Mouse (Mus musculus) neural tube, embryonic 12.5 days (tissue): ENCODE data around the gene Fyn. TPM values are rescaled to one million over a fixed set of nuclear protein-coding genes. Genes with fewer than 3 reads are reported as not detected.

ENCODE experiments used
- ATAC-seq: fragments of 200-750 bp; cut with Nextera tagmentation; 2 replicates; pipeline ENCODE4 v1.8.0; 2017; ENCODE audit warnings: low read depth, mild to moderate bottlenecking, moderate TSS enrichment, moderate library complexity; ENCODE audit not compliant: low FRiP score
- H3K27ac ChIP-seq: fragments of 300-500 bp; sonication (generic); 2 replicates; pipeline ENCODE4 v1.5.1; 2016
- H3K27me3 ChIP-seq: fragments of 300-500 bp; sonication (generic); replicated peaks from 2 replicates; pipeline ENCODE4 v1.6.1; 2016; ENCODE audit warnings: mild to moderate bottlenecking
- H3K36me3 ChIP-seq: fragments of 300-500 bp; sonication (generic); 2 replicates; pipeline ENCODE4 v1.6.1; 2016; ENCODE audit warnings: mild to moderate bottlenecking
- H3K4me1 ChIP-seq: fragments of 300-500 bp; sonication (generic); 2 replicates; pipeline ENCODE4 v1.6.1; 2016
- H3K4me2 ChIP-seq: fragments of 300-500 bp; sonication (generic); replicated peaks from 2 replicates; pipeline ENCODE4 v1.6.1; 2016; ENCODE audit warnings: mild to moderate bottlenecking
- H3K4me3 ChIP-seq: fragments of 300-500 bp; sonication (generic); 2 replicates; pipeline ENCODE4 v1.5.1; 2016
- H3K9ac ChIP-seq: fragments of 300-500 bp; sonication (generic); 2 replicates; pipeline ENCODE4 v1.6.1; 2016; ENCODE audit warnings: mild to moderate bottlenecking
- H3K9me3 ChIP-seq: fragments of 300-500 bp; sonication (generic); 2 replicates; pipeline ENCODE4 v1.6.1; 2016; ENCODE audit warnings: mild to moderate bottlenecking
- WGBS: fragments of 180-500 bp; shearing (Covaris S2); methylation state at CpG from one replicate; pipeline ENCODE4 v1.1.7; 2016; 5-methylcytosine and 5-hydroxymethylcytosine counted together
- polyA plus RNA-seq: library from polyadenylated mRNA; unstranded; fragments of >200 nt; fragmentation: Nextera tagmentation; extraction: Ambion mirVana; gene quantifications from 2 replicates; pipeline ENCODE4 v1.2.1, GENCODE M21; 2016

The Fyn gene
- polyA plus RNA-seq, 1 experiment from 2014 or later: 79.8 TPM

GRCm38 (mm10) chr10:39541451-39541874 is 172.8 kb downstream of the Fyn start:
- H3K4me1 ChIP-seq: peaks cover 57% of the 10 kb centered on the region
- ATAC-seq: peak; percentile 85

GRCm38 (mm10) chr10:39541951-39542521 is 173.4 kb downstream of the Fyn start:
- no peaks in the 10 kb centered on the region for H3K9me3 ChIP-seq
- peak overlapping the region; percentile 99 for H3K27ac ChIP-seq
- H3K4me3 ChIP-seq: no peak overlapping the region
- peaks cover 59% of the 10 kb centered on the region for H3K4me1 ChIP-seq
- peak overlapping the region; percentile 16; the same call in 1 of the 2 replicates for H3K4me2 ChIP-seq
- peak; percentile 39 for ATAC-seq
- H3K27me3 ChIP-seq: no peaks in the 10 kb centered on the region
- WGBS: 17% methylated on average over 7 of the region's 7 CpGs
- H3K36me3 ChIP-seq: peaks cover 28% of the 10 kb centered on the region
- H3K9ac ChIP-seq: peak overlapping the region; percentile 56; the same call in 1 of the 2 replicates

More at GRCm38 (mm10) chr10:39541451-39541874, 172.8 kb downstream of the Fyn start:
- Histone ChIP-seq H3K36me3 (peaks cover 30% of the 10 kb centered on the region), H3K4me3 (no peak overlapping the region), H3K9me3 (no peaks in the 10 kb centered on the region), H3K27me3 (no peaks in the 10 kb centered on the region), H3K4me2 (peak overlapping the region; percentile 16; the same call in 1 of the 2 replicates), H3K9ac (peak overlapping the region; percentile 56; the same call in 1 of the 2 replicates), H3K27ac (peak overlapping the region; percentile 99)
- 17% methylated on average over 6 of the region's 6 CpGs for WGBS

GRCm38 (mm10) chr10:39542535-39543257 is 174.0 kb downstream of the Fyn start:
- H3K4me3 ChIP-seq: no peak overlapping the region
- peak overlapping the region; percentile 99 for H3K27ac ChIP-seq
- peaks cover 59% of the 10 kb centered on the region for H3K4me1 ChIP-seq
- H3K27me3 ChIP-seq: no peaks in the 10 kb centered on the region
- H3K9me3 ChIP-seq: no peaks in the 10 kb centered on the region
- WGBS: 75% methylated on average over 15 of the region's 15 CpGs
- peaks cover 24% of the 10 kb centered on the region; the same call in 1 of the 2 replicates for H3K36me3 ChIP-seq
- H3K9ac ChIP-seq: peak overlapping the region; percentile 56; the same call in 1 of the 2 replicates
- H3K4me2 ChIP-seq: no peak overlapping the region
- no peak for ATAC-seq

- H3K27me3 ChIP-seq: no peaks in the 10 kb centered on the region
- H3K9me3 ChIP-seq: no peaks in the 10 kb centered on the region
- 93% methylated on average over 5 of the region's 5 CpGs for WGBS
- no peak for ATAC-seq
- H3K36me3 ChIP-seq: 0 out of 2 replicates have a peak, but pooled peaks cover 22% of the 10 kb centered on the region
- H3K4me2 ChIP-seq: no peak overlapping the region
- no peak overlapping the region for H3K9ac ChIP-seq
- H3K27ac ChIP-seq: no peak overlapping the region
- peaks cover 59% of the 10 kb centered on the region for H3K4me1 ChIP-seq
- no peak overlapping the region for H3K4me3 ChIP-seq
These were observed 174.7 kb downstream of the Fyn start for GRCm38 (mm10) chr10:39543258-39543770.

GRCm38 (mm10) chr10:39547369-39548074 is 178.9 kb downstream of the Fyn start:
- 72% methylated on average over 3 of the region's 3 CpGs for WGBS
- H3K4me2 ChIP-seq: no peak overlapping the region

GRCm38 (mm10) chr10:39550791-39551190 is 182.1 kb downstream of the Fyn start:
- Histone ChIP-seq H3K36me3 (0 out of 2 replicates have a peak, but pooled peaks cover 7% of the 10 kb centered on the region), H3K4me1 (peaks cover 66% of the 10 kb centered on the region), H3K4me2 (no peak overlapping the region), H3K9ac (no peak overlapping the region), H3K27ac (0 out of 2 replicates have a peak overlapping the region, but pooled peaks have one; percentile 86), H3K4me3 (no peak overlapping the region), H3K9me3 (no peaks in the 10 kb centered on the region), H3K27me3 (no peaks in the 10 kb centered on the region)
- WGBS: 82% methylated on average over 2 of the region's 2 CpGs
- ATAC-seq: no peak

More at GRCm38 (mm10) chr10:39547369-39548074, 178.9 kb downstream of the Fyn start:
- Histone ChIP-seq H3K9me3 (no peaks in the 10 kb centered on the region), H3K27me3 (no peaks in the 10 kb centered on the region), H3K36me3 (0 out of 2 replicates have a peak, but pooled peaks cover 20% of the 10 kb centered on the region), H3K9ac (no peak overlapping the region), H3K27ac (no peak overlapping the region), H3K4me3 (no peak overlapping the region), H3K4me1 (peaks cover 55% of the 10 kb centered on the region)
- ATAC-seq: no peak

GRCm38 (mm10) chr10:39551637-39552185 is 183.1 kb downstream of the Fyn start:
- peak overlapping the region; percentile 86 for H3K27ac ChIP-seq
- H3K9ac ChIP-seq: peak overlapping the region; percentile 30; the same call in 1 of the 2 replicates
- no peak overlapping the region for H3K4me3 ChIP-seq
- WGBS: 32% methylated on average over 9 of the region's 9 CpGs
- H3K4me2 ChIP-seq: no peak overlapping the region; the same call in 1 of the 2 replicates
- no peaks in the 10 kb centered on the region for H3K9me3 ChIP-seq
- peak; percentile 38 for ATAC-seq
- H3K36me3 ChIP-seq: 0 out of 2 replicates have a peak, but pooled peaks cover 6% of the 10 kb centered on the region
- no peaks in the 10 kb centered on the region for H3K27me3 ChIP-seq
- H3K4me1 ChIP-seq: peaks cover 66% of the 10 kb centered on the region

GRCm38 (mm10) chr10:39552351-39552814 is 183.7 kb downstream of the Fyn start:
- Histone ChIP-seq H3K9me3 (no peaks in the 10 kb centered on the region), H3K4me1 (peaks cover 66% of the 10 kb centered on the region), H3K4me3 (no peak overlapping the region), H3K27ac (peak overlapping the region; percentile 86), H3K27me3 (no peaks in the 10 kb centered on the region), H3K36me3 (no peaks in the 10 kb centered on the region), H3K9ac (peak overlapping the region; percentile 30), H3K4me2 (peak overlapping the region; percentile 32)
- peak; percentile 82 for ATAC-seq
- 8% methylated on average over 6 of the region's 6 CpGs for WGBS

- Histone ChIP-seq H3K4me3 (no peak overlapping the region), H3K27me3 (no peaks in the 10 kb centered on the region), H3K9ac (peak overlapping the region; percentile 14; the same call in 1 of the 2 replicates), H3K27ac (peak overlapping the region; percentile 86), H3K9me3 (no peaks in the 10 kb centered on the region), H3K36me3 (no peaks in the 10 kb centered on the region), H3K4me2 (0 out of 2 replicates have a peak overlapping the region, but pooled peaks have one; percentile 4), H3K4me1 (peaks cover 71% of the 10 kb centered on the region)
- WGBS: 17% methylated on average over 5 of the region's 5 CpGs
- peak; percentile 18; the same call in 1 of the 2 replicates for ATAC-seq
These were observed 184.2 kb downstream of the Fyn start for GRCm38 (mm10) chr10:39552903-39553302.

- H3K36me3 ChIP-seq: peaks cover 7% of the 10 kb centered on the region; the same call in 1 of the 2 replicates
- H3K9ac ChIP-seq: peak overlapping the region; percentile 1; the same call in 1 of the 2 replicates
- H3K27ac ChIP-seq: peak overlapping the region; percentile 32; the same call in 1 of the 2 replicates
- peaks cover 74% of the 10 kb centered on the region for H3K4me1 ChIP-seq
- no peak overlapping the region for H3K4me3 ChIP-seq
- H3K9me3 ChIP-seq: no peaks in the 10 kb centered on the region
- ATAC-seq: peak; percentile 5; the same call in 1 of the 2 replicates
- no peak overlapping the region for H3K4me2 ChIP-seq
- WGBS: 18% methylated on average over 7 of the region's 7 CpGs
- no peaks in the 10 kb centered on the region for H3K27me3 ChIP-seq
These were observed 186.6 kb downstream of the Fyn start for GRCm38 (mm10) chr10:39555289-39555715.

- Histone ChIP-seq H3K4me1 (peaks cover 74% of the 10 kb centered on the region), H3K4me3 (no peak overlapping the region), H3K27ac (no peak overlapping the region), H3K9me3 (no peaks in the 10 kb centered on the region), H3K4me2 (no peak overlapping the region), H3K36me3 (peaks cover 7% of the 10 kb centered on the region; the same call in 1 of the 2 replicates), H3K9ac (no peak overlapping the region), H3K27me3 (no peaks in the 10 kb centered on the region)
- 51% methylated on average over 5 of the region's 5 CpGs for WGBS
- ATAC-seq: no peak
These were observed 187.1 kb downstream of the Fyn start for GRCm38 (mm10) chr10:39555740-39556139.
